Mouse (Mus musculus) MEL-GATA-1-ER (cell line): Measurements from ENCODE around the gene Lysmd2.
"Not testable (repeated sequence)": the region's sequence is repeated elsewhere in the genome, so short reads cannot be mapped to it uniquely, and the experiment has no call there.

Source experiments
- DNase-seq: peaks from one replicate; pipeline ENCODE4 v3.0.0-alpha.2; 2012; ENCODE audit warnings: low read depth; ENCODE audit errors: extremely low read depth

Gene Lysmd2

DNA sequence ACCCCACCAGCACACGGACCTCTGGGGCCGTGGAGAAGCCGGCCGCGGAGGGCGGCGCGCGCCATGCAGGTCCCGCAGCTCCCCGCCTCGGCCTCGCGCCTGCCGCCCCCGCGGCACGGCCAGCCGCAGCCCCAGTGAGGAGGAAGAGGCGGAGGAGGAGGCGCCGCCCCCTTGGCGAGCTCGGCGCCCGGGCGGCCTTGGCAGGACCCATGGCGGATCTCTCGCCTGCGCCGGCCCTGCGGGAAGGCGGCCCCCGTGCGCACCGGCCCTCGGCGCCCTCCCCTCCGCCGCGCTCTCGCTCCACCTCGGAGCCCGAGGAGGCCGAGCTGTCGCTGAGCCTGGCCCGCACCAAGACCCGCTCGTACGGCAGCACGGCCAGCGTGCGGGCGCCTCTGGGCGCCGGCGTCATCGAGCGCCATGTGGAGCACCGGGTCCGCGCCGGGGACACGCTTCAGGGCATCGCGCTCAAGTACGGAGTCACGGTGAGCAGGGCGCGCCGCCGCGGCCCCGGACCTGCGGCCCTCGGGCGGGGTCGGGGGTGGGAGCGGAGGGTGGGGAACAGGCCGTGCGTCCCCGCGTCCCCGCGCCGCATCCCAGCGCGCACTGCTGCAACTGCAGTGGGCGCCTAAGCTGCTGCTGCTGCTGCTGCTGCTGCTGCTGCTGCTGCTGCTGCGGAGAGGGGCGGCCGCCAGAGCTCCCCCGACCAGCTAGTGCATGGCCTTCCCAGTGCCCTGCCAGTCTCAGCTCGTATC lies at the start of gene Lysmd2:
Gene Lysmd2 (plus strand): TSS at position 186 of the 752 bp plus-strand sequence.
- DNase-seq, result no peak

DNA sequence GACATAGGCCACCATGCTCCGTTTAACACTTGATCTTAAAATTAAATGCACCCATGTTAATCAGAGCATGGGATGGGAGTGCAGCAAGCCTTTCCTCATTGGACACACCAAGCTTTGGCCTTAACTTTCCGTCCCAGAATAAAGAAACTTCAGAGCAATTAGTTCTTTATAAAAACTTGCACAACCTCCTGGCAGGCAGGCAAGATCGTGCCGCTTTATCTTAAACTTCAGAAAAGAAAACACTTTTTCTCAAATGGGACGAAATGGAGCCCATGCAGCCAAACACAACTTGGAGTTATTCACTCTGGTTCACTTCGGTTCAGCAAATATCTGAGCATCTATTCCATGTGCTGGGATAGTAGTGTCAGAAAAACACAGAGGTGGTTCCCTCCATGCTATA lies 46.2 kb upstream of the Lysmd2 start:
- no peak for DNase-seq

DNA sequence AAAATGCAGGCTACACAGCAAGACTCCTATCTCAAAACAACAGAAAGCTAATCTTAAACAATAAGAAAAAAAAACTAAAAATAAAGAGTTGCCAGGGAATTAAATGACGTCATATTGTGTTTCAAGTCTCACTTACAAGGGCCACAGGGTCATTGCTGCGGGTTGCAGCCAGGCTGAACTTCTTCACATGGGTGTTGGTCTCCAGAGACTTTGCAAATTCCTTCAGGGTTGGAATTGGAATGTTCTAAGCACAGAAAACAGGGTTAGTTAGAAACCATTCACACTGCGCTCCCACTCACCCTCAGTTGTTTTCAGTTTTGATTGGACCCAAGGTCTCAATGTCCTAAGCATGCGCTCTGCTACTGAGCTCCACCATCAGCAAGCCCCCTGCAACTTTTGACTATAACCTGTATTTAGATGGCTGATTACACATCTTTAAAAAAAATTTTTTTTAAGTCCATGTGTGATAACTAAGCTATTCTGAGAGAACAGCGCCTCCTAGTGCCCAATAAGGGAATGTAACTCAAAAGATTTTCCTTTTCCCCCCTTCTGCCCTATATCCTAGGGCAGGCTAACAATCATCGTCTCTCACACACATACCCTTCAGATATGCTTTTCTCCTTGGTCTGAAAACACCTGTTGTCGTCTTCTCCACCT lies 43.7 kb upstream of the Lysmd2 start:
- DNase-seq, result peak; percentile 24

DNA sequence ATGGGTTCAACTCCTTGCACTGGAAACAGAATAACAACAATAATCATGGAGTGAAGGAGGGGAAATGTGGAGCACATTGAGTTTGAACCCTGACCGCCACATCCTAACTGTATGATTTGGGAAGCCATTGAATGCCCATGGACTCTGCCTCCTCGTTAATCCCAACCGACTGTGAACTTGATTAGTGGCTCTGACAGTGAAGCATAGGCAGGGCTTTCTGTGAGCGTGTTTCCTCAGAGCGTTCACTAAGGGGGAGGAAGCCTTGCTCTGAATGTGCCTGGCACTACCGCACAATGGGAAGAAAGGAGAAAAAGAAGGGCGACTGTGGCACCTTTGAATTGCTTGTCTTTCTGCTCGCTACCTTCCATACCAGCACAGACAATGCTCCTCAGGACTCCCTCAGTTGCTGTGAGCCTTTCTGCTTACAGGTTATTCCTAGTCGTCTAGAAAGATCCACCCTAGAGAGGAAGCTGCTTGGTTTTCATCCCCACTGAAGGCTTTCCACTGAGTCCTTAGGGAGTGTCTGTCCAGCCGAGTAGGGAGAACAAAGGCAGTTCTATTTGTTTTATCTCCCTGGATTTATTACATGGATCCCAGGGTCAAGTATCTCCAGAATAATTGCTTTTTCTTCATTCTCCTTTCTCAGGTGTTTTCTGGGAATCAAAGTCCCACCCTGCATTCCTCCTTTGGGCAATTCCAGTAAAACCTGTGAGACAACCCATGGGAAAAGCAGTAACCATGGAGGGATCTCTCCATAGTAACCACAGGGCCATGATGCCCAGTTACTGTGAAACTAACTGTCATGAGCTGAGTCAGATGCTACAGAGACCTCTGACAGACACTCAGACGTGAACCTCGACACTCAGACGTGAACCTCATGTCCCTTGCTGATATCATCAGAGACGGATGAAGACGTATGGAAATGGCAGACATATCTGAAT lies 35.4 kb upstream of the Lysmd2 start:
- DNase-seq, result no peak

DNA sequence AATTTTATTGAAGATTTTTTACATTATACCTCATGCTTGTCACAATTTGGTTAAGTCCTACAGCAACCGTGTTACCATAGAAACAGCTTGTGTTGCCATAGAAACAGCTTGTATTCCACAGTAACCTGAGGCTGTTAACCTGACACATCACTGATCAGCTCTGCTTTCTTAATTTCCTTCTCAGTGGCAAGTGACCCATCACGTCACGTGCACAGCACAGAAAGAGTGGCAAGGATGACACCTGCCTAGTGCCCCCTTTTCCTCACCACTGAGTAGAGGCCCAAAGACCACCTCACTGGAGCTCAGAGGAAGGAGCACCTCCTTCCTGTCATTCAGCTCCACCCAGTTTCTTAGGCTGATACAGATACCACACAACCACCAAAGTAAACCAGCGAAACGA lies 32.1 kb upstream of the Lysmd2 start:
- no peak for DNase-seq

DNA sequence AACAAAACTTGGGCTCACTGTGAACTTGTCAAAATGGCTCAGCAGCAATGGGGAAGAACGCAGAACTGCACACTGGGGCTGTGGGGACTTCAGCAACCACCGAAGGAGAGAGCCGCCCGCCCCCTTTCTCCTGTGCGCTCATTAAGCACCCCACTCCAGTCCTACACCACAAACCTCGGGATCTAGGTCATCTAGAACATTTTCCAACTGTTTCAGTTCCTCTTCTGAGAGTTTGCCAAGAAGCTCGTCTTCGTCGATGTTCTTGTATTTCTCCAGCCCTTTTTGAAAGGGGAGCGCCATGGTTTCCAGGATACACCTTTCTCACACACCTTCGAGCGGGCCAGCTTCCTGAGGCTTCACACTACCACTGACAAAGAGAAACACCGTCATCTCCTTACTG lies 28.5 kb upstream of the Lysmd2 start:
- DNase-seq, result no peak

DNA sequence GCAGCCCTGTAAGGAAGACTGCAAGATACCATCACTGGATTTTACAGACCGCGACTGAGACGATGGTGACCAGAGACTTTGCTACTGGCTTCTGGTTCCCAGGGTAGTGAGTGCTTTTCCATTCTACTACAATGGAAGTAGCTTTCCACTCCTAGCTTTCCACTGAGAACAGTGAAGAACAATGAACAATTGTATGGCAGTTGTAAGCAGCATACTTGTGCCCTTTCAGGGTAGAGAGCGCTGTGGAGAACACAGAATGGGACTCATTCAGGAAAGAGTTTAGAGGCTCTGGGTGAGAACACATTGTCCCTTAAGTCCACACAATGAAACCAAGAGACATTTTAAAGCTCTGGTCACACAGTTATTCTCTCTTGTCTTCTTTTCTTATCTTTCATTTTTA lies 27.9 kb upstream of the Lysmd2 start:
- no peak for DNase-seq

DNA sequence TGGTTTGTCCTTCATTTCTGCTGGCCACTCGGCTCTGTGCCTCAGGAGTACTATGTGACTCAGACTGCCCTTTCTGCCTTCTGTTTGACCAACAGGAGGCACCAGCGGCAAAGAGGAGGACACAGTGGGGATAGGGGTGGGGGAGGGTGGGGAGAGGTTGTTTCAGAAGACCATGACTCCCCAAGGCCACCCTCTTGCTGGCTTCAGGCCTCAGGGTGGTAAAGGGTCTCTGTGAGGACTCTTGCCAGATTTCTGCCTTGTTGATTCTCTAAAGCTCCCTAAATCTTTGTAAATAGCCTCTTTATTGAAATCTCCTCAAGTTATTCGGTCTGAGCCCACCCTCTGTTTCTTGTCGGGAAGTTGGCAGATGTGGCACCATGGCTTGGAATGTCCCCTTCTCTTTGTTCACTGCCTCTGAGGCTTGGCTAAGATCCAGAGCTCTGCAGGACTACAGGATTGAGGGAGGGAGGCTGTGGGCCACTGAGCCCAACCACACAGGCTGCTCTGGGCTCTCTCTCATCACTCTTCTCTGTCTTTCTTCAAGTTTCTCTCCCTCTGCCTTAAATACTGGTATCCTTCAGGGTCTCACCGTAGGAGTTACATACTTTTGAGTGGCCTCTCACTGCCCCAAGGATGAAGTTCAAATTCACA lies 26.2 kb upstream of the Lysmd2 start:
- no peak for DNase-seq

DNA sequence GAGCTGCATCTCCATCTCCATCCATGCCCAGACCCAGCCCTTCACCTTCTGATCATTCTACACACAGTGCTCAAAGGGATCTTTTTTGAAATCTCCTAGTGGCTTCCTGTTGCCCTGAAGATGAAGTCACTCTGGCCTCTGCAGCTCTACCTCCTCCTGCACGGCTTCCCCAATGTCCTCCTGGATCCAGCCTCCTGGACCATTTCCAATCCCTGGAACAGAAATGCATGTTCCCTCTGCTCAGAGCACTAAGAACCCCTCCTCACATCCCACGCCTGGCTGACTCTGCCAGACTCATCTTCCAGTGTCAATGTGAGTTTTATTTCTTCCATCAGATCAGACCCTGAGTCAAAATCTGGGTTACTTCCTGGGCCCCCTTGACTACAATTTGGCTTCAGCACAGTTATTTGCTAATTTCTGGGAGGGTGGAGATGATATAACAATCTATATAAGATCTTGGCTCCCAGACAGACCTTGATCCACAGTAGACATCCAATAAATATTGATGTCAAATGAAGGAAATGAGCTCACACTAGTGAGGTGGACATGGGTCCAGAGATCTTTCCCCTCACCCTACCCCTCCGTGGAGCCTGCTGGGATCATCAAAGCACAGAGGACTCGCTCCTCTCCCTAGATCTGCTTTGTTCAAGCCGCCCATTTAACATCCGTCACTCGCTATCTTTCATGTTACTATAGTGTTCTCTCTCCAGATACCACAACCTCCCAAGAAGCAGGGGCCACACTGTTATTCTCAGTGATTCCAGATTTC lies 25.2 kb upstream of the Lysmd2 start:
- no peak for DNase-seq

DNA sequence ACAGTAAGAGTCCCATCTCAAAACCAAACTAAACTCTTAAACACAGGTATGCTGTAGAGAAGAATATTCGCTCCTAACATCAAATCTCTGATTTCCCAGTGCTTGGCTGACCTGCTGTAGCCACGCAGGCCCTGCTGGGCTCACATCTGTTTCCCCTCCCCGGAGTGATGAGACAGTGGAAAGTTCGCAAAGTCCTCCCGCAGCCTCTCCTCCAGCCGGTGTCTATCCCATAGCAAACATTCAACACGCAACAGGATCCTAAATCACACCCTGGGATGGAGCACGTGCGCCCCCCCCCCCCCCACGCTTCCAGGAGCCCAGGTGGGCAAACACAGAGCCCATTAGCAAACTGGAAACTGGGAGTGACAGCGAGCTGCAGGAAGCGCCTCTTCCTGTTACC lies 24.0 kb upstream of the Lysmd2 start:
- no peak for DNase-seq

DNA sequence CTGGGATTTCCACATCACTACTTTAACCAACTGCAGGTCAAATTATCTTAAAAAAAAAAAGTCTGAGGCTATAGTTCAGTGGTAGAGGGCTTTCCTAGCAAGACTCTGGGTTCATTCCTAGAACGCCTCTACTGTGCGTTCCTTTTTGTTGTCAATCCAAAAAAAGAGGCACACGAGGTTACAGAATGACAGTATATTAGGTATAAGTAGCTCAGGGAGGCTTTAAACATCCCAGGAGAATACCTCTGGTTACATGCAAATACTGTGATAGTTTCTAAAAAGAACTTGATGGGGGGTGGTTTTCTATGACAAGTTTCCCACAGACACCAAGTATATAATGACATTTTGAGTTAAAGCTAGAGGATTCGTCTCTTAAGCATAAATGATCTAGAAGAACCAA lies 18.0 kb upstream of the Lysmd2 start:
- no peak for DNase-seq

DNA sequence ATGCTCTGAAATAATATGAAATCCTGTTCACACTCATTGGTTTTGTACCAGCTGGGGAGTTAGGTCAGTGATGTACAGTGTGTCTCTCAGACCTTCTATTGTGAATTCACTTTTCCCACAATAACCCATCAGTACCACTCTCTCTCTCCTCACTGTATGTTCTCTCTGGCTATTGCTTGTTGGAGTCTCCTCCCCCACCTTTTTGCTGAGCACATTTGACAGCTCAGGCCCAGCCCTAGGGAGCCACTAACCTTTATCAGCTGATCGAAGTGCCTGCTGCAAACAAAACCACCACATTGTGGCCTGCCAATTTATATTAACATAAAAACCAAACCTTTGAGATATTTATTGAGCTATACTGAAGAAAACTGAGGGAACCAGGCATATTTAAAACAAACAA lies 16.0 kb upstream of the Lysmd2 start:
- DNase-seq, result no peak

DNA sequence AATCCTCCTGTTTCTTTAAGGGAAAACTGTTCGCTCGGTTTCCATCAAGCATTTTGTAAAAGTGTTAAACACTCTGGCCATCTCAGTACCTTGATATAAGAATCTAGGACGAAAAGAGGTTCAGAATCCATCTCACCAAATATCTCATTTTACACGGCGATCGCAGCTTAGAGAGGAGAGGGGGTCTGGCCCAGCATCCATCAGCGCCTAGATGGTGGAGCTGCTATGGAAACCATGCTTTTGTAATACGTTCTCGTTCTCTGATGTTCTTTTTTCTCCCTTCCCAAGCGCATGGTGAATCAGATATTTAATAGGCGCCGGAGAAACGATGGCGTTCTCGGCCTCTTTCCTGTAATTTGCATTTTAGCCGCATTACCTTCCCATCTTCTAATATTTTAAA lies 15.6 kb upstream of the Lysmd2 start:
- DNase-seq, result no peak

DNA sequence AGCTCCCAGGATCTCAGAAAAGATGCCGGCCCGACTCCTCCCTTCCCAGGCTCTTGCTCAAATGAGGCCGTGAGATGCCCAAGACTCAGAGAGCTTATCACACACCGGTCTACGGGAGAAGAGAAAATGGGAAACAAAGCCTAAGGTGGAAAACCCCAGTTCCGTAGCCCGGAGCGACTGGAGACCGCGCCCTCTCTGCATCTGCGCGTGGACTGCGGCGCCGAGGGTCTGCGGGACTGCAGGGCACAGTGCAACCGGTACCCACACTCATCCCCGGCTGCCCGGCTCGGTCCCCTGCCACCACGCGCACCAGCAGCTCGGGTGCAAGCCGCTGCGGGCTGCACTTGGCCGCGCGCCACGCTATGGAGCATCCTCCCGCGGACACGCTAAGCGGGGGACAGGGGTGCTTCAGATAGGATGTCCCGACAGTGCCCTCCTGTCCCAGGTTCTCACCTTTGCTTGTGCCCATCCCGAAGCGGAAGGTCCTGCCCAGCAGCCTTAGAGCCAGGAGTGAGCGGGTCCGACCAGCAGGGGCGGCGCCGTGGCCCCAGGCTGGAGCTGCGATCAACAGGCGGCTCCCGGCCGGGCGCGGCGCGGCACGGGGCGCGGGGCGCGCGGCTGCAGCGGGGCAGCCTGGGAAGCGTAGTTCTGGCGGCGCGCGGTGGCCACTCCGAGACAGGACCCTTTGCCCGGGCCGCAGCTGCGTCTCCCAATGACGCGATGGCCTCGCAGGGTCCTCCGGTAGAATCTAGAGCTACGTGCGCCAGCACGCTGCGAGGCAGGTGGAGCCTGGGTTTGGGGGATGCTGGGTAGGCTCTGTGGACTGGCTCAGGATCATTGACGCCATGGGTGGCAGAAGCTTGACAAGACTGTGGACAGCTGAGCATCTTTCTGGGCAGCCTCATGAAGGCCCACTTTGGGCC lies 14.7 kb upstream of the Lysmd2 start, which contains the start of gene Tmod2:
Gene Tmod2 (minus strand): TSS at position 755 of the 923 bp plus-strand sequence.
- DNase-seq, result no peak

DNA sequence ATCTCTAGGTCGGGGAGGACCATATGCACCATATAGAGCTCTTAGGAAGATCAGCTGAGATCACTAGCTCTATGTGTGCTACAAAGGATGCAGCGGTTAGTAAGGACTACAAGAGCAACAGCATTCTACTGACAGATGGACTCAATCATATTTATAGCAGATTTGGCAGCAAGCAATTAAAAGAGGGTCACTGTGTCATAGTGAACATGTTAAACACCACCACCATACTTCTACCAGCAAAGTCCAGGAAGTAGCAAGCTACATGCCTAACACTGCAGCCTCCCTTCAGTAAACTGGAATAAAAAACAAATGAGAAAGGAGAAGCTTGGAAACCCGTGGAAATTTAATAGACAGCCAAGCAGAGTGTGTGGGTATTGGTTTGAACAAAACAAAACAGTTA lies 9.0 kb upstream of the Lysmd2 start:
- DNase-seq, result no peak

DNA sequence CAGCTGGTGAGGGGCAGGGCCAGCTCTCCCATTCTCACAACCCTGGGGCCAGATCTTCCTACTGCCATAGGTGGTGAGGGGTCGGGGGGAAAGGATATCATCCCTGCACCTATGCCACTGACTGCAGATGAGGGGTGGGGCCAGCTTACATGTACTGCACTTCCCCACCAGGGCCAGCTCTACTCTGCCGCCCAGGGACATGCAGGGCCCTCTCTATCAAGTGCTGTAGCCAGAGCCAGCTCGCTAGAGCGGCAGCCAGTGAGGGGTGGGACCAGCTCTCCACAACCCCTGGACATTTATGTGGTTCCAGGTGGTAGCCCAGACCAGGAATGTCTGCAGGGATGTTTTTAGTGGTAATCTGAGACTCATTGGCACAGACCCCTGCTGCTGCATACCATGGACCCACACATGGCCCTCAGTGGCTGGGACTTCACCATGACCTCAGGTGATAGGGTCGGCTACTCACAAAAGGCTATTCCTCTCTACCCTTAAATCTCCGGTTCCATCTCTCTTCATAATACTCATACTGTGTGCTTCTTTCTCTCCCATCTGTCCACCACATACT lies 6.6 kb upstream of the Lysmd2 start:
- no peak for DNase-seq

DNA sequence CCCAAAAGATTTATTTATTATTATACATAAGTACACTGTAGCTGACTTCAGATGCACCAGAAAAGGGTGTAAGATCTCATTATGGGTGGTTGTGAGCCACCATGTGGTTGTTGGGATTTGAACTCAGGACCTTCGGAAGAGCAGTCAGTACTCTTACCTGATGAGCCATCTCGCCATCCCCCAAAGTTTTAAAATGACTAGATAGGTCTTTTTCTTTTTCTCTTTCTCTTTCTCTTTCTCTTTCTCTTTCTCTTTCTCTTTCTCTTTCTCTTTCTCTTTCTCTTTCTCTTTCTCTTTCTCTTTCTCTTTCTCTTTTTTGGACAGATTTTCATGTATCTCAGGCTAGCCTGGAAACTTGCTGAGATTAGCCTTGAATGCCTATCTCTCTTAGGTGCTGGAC lies 5.8 kb upstream of the Lysmd2 start:
- DNase-seq, result not testable (repeated sequence)

DNA sequence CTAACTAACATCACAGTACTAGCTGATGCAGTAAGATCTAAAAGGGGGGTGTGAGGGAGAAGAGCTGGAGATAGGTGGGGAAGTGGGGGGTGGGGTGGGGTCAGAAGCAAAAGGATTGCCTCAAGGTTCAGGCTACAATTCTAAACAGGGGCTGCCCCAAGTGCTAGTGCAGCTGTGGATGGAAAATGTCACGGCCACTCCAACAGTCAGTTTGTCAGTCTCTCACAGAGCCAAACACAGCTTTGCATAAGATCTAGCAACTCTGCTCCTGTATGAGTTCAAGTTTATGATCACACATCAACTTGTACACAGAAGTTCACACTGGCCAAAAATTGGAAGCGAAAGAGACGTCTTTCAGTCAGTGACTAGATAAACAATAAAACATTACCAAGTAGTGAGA lies 4.1 kb upstream of the Lysmd2 start:
- no peak for DNase-seq

DNA sequence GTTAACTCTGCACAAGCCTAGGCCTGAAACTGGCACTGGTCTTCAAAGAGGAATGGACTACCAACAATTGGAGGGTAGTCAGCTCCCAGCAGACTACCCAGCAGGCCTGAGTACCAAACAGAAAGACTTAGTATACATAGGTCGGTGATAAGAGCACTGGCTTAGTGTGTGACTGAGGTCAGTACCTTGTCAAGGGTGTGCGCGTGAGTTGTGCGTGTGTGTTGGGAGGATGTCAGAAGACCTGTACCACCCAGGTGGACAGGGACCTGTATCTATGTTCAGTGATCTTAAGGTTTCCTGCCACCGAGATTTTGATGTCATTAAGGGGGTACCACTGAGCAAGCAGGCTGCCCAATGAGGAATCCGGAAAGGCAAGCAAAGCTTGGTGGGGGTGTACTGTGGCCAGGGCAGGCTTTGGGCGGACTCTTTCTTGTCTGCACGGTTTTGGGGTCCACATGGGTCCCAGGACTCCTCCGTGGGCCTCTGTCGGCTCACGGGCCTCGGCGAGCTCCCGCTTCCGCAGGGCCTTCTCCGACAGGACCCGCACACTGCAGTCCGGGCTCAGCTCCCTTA lies 472 bp upstream of the Lysmd2 start:
- no peak for DNase-seq
